Mouse (Mus musculus) common myeloid progenitor, adult 5-6 weeks (primary cell): ENCODE results near the gene Tbc1d1. TPM values are rescaled to one million over a fixed set of nuclear protein-coding genes. Genes with fewer than 3 reads are reported as not detected.

Experiments
- ATAC-seq: replicated peaks from 2 replicates; pipeline ENCODE4 v1.8.0; 2016; ENCODE audit warnings: low read depth, mild to moderate bottlenecking, moderate TSS enrichment, inconsistent platforms; ENCODE audit not compliant: poor library complexity, severe bottlenecking
- total RNA-seq: library from RNA; stranded (forward); fragments of 200-1000, 187-1606 nt; gene quantifications from 2 replicates; pipeline ENCODE4 v1.2.3, GENCODE M21; 2017

Tbc1d1 gene
- total RNA-seq, 1 experiment from 2014 or later = 33.9 TPM

- no peak for ATAC-seq
These were observed 244.6 kb downstream of the Tbc1d1 start for GRCm38 (mm10) chr5:64400742-64401141.

Other genes starting within 250 kb of the Tbc1d1 start
- gene Rell1, start 187.4 kb upstream of the Tbc1d1 start, total RNA-seq = 11.5 and 14.1 TPM in 2 replicates
- gene Pgm2, start 63.4 kb upstream of the Tbc1d1 start, total RNA-seq = 39.5 and 40.6 TPM in 2 replicates